Mouse (Mus musculus): ENCODE results near the gene Tnnc2.

- no peak for TF ChIP-seq CTCF (IDR thresholded peaks at IDR 0.05; ENCODE audit: extremely low read depth, insufficient read depth, insufficient read length, insufficient replicate concordance)
- no peak for TF ChIP-seq POLR2A (IDR thresholded peaks at IDR 0.05; ENCODE audit: low read depth, low read length)
Measured at GRCm38 (mm10) chr2:164733259-164733658, 46.5 kb downstream of the Tnnc2 start.

Measured in spleen, adult 2 months (tissue).